Mouse (Mus musculus): ENCODE measurements around the gene Clec4d. TPM values are rescaled to one million over a fixed set of nuclear protein-coding genes. Genes with fewer than 3 reads are reported as not detected.
"Not testable (repeated sequence)": the region's sequence is repeated elsewhere in the genome, so short reads cannot be mapped to it uniquely, and the experiment has no call there.

Clec4d gene
- total RNA-seq (2014; fragmentation: Nextera tagmentation): 18.9 and 28.7 TPM in 2 replicates
- total RNA-seq (2017): 12.6 and 14.1 TPM in 2 replicates
- polyA plus RNA-seq (2012): 0.44 and 0.91 TPM in 2 replicates

DNA sequence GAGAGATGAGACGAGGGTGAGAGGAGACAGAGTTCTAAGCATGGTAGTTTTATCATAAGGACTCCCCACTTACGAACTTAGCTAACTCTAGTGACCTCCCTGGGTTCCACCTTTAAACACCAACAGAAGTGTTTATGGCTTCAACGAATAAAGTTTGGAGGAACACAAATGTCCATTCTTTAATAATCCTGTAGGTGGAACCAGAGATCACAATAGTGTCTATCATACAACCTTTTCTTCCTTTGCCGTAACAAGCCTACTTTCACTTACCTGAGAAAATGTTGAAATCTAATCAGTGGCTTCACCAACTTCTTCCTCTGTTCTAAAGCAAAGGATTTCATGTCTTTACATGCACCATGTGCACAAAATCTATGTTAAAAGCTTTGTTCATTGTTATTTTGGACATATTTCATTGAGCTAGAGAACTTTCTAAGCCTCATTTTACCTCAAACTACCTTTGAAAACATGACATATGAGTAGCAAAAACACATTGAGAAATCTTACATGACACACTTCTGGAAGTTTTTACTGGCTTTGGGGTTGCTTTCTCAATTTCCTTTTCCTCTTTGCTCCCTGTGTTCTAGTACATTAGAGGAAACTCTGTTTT, at the start of gene Clec4d:
Gene Clec4d, plus strand, starts transcription at position 557 of the 607 bp plus-strand sequence.
- TF ChIP-seq POLR2AphosphoS5 (IDR thresholded peaks at IDR 0.05; ENCODE audit: insufficient replicate concordance, low read depth, low read length) (no peak), TAL1 (conservative IDR thresholded peaks at IDR 0.05; ENCODE audit: low read depth, low read length) (no peak), CTCF (IDR thresholded peaks at IDR 0.05; ENCODE audit: low read depth, low read length) (no peak), GATA2 (IDR thresholded peaks at IDR 0.05; ENCODE audit: borderline replicate concordance, low read depth, low read length) (no peak), GATA1 (IDR thresholded peaks at IDR 0.05; ENCODE audit: borderline replicate concordance, low read length) (no peak)
- Histone ChIP-seq H3K27me3 (ENCODE audit: insufficient read depth, low read length) (no peaks in the 10 kb centered on the region), H3K4me1 (ENCODE audit: insufficient read depth, low read depth, low read length) (peaks cover 67% of the 10 kb centered on the region), H3K9me3 (replicated peaks) (no peaks in the 10 kb centered on the region), H3K4me3 (ENCODE audit: low read depth, low read length) (no peak within 1 kb of the TSS), H3K36me3 (replicated peaks) (no peaks in the 10 kb centered on the region)
- ATAC-seq (ENCODE audit: extremely low read depth, insufficient number of reproducible peaks, low FRiP score, poor library complexity, severe bottlenecking) (0 out of 2 replicates have a peak, but pooled peaks have one; percentile 35), DNase-seq (ENCODE audit: low spot score) (no peak)

GRCm38 (mm10) chr6:123227519-123228166, 34.3 kb upstream of the Clec4d start:
- no peaks in the 10 kb centered on the region; the same call in none of the 2 replicates for H3K27me3 ChIP-seq (ENCODE audit: insufficient read depth, low read length)
- no peaks in the 10 kb centered on the region for H3K4me1 ChIP-seq (ENCODE audit: insufficient read depth, low read depth, low read length)
- no peak for DNase-seq (ENCODE audit: low spot score)
- no peak for ATAC-seq (ENCODE audit: extremely low read depth, insufficient number of reproducible peaks, low FRiP score, poor library complexity, severe bottlenecking)
- H3K4me3 ChIP-seq (ENCODE audit: low read depth, low read length): no peak overlapping the region
- no peaks in the 10 kb centered on the region for H3K36me3 ChIP-seq (replicated peaks)
- no peak for TF ChIP-seq POLR2AphosphoS5 (IDR thresholded peaks at IDR 0.05; ENCODE audit: insufficient replicate concordance, low read depth, low read length)
- TF ChIP-seq CTCF (IDR thresholded peaks at IDR 0.05; ENCODE audit: low read depth, low read length): no peak
- H3K9me3 ChIP-seq (replicated peaks): no peaks in the 10 kb centered on the region

DNA sequence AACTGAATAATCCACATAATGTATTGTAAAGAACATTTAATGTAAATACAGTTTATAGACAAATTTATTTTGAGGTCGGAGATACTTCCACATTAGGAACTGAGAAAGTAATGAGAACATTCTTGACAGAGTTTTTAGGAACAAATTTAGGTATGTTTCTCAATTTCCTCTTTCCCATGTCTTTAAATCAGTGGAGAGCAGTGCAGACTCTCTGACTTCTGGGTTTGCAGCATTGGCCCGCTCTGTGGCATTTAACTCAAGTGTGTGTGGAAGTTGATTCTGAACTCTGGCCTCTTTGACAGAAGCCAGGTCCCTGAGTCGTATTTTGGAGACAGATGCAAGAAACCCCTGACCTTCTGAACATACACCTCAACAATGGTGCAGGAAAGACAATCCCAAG, 32.3 kb upstream of the Clec4d start, which contains the start of gene Clec4n:
Gene Clec4n, plus strand, starts transcription at position 200 of the 400 bp plus-strand sequence.
- no peak for ATAC-seq (ENCODE audit: extremely low read depth, insufficient number of reproducible peaks, low FRiP score, poor library complexity, severe bottlenecking)
- Histone ChIP-seq H3K27me3 (ENCODE audit: insufficient read depth, low read length) (no peaks in the 10 kb centered on the region; the same call in none of the 2 replicates), H3K4me1 (ENCODE audit: insufficient read depth, low read depth, low read length) (no peaks in the 10 kb centered on the region), H3K9me3 (replicated peaks) (no peaks in the 10 kb centered on the region), H3K4me3 (ENCODE audit: low read depth, low read length) (no peak within 1 kb of the TSS), H3K36me3 (replicated peaks) (no peaks in the 10 kb centered on the region)
- TF ChIP-seq TAL1 (conservative IDR thresholded peaks at IDR 0.05; ENCODE audit: low read depth, low read length) (no peak), CTCF (IDR thresholded peaks at IDR 0.05; ENCODE audit: low read depth, low read length) (no peak), POLR2AphosphoS5 (IDR thresholded peaks at IDR 0.05; ENCODE audit: insufficient replicate concordance, low read depth, low read length) (no peak), GATA1 (IDR thresholded peaks at IDR 0.05; ENCODE audit: borderline replicate concordance, low read length) (no peak), GATA2 (IDR thresholded peaks at IDR 0.05; ENCODE audit: borderline replicate concordance, low read depth, low read length) (no peak)
- DNase-seq (ENCODE audit: low spot score): no peak

- no peaks in the 10 kb centered on the region for H3K9me3 ChIP-seq (replicated peaks)
- no peaks in the 10 kb centered on the region; the same call in none of the 2 replicates for H3K27me3 ChIP-seq (ENCODE audit: insufficient read depth, low read length)
- no peak for TF ChIP-seq CTCF (IDR thresholded peaks at IDR 0.05; ENCODE audit: low read depth, low read length)
- TF ChIP-seq TAL1 (conservative IDR thresholded peaks at IDR 0.05; ENCODE audit: low read depth, low read length): no peak
- TF ChIP-seq POLR2AphosphoS5 (IDR thresholded peaks at IDR 0.05; ENCODE audit: insufficient replicate concordance, low read depth, low read length): no peak
- no peak for TF ChIP-seq GATA2 (IDR thresholded peaks at IDR 0.05; ENCODE audit: borderline replicate concordance, low read depth, low read length)
- peak; percentile 58 for ATAC-seq (ENCODE audit: extremely low read depth, insufficient number of reproducible peaks, low FRiP score, poor library complexity, severe bottlenecking)
- no peak overlapping the region for H3K4me3 ChIP-seq (ENCODE audit: low read depth, low read length)
- no peaks in the 10 kb centered on the region for H3K4me1 ChIP-seq (ENCODE audit: insufficient read depth, low read depth, low read length)
- no peak for DNase-seq (ENCODE audit: low spot score)
- no peaks in the 10 kb centered on the region for H3K36me3 ChIP-seq (replicated peaks)
Observed at GRCm38 (mm10) chr6:123231149-123231548, 30.8 kb upstream of the Clec4d start.

DNA sequence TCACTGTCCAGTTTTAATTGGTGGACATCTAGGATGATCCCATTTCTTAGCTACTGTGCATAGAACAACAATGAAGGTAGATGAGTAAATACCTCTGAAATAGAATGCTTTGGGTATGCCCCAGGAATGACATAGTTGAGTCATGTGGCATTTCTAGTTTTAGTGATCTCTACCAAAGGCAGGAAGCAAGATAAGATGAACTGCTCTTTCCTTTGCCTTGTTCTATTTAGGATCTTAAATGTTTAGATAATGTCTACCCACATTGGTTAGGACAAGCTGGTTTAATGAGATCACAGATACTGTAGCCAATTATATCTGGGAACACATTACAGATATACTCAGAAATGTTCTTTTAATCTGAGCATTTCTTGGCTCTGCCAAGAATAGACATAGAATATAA, 24.3 kb upstream of the Clec4d start:
- DNase-seq (ENCODE audit: low spot score) (no peak), ATAC-seq (ENCODE audit: extremely low read depth, insufficient number of reproducible peaks, low FRiP score, poor library complexity, severe bottlenecking) (peak; percentile 57)
- H3K36me3 ChIP-seq (replicated peaks): no peaks in the 10 kb centered on the region
- no peak for TF ChIP-seq GATA1 (IDR thresholded peaks at IDR 0.05; ENCODE audit: borderline replicate concordance, low read length)
- TF ChIP-seq CTCF (IDR thresholded peaks at IDR 0.05; ENCODE audit: low read depth, low read length): no peak
- no peak for TF ChIP-seq GATA2 (IDR thresholded peaks at IDR 0.05; ENCODE audit: borderline replicate concordance, low read depth, low read length)
- TF ChIP-seq POLR2AphosphoS5 (IDR thresholded peaks at IDR 0.05; ENCODE audit: insufficient replicate concordance, low read depth, low read length): no peak
- TF ChIP-seq TAL1 (conservative IDR thresholded peaks at IDR 0.05; ENCODE audit: low read depth, low read length): no peak
- no peaks in the 10 kb centered on the region for H3K9me3 ChIP-seq (replicated peaks)
- H3K27me3 ChIP-seq (ENCODE audit: insufficient read depth, low read length): no peaks in the 10 kb centered on the region
- H3K4me1 ChIP-seq (ENCODE audit: insufficient read depth, low read depth, low read length): no peaks in the 10 kb centered on the region
- no peak overlapping the region for H3K4me3 ChIP-seq (ENCODE audit: low read depth, low read length)

GRCm38 (mm10) chr6:123244201-123244600, 17.7 kb upstream of the Clec4d start:
- no peak overlapping the region for H3K4me3 ChIP-seq (ENCODE audit: low read depth, low read length)
- DNase-seq (ENCODE audit: low spot score) (no peak), ATAC-seq (ENCODE audit: extremely low read depth, insufficient number of reproducible peaks, low FRiP score, poor library complexity, severe bottlenecking) (no peak)
- H3K9me3 ChIP-seq (replicated peaks): no peaks in the 10 kb centered on the region
- no peaks in the 10 kb centered on the region for H3K27me3 ChIP-seq (ENCODE audit: insufficient read depth, low read length)
- H3K4me1 ChIP-seq (ENCODE audit: insufficient read depth, low read depth, low read length): no peaks in the 10 kb centered on the region
- no peaks in the 10 kb centered on the region for H3K36me3 ChIP-seq (replicated peaks)
- no peak for TF ChIP-seq POLR2AphosphoS5 (IDR thresholded peaks at IDR 0.05; ENCODE audit: insufficient replicate concordance, low read depth, low read length)
- TF ChIP-seq TAL1 (conservative IDR thresholded peaks at IDR 0.05; ENCODE audit: low read depth, low read length): no peak
- TF ChIP-seq CTCF (IDR thresholded peaks at IDR 0.05; ENCODE audit: low read depth, low read length): no peak
- TF ChIP-seq GATA1 (IDR thresholded peaks at IDR 0.05; ENCODE audit: borderline replicate concordance, low read length): no peak
- TF ChIP-seq GATA2 (IDR thresholded peaks at IDR 0.05; ENCODE audit: borderline replicate concordance, low read depth, low read length): no peak

DNA sequence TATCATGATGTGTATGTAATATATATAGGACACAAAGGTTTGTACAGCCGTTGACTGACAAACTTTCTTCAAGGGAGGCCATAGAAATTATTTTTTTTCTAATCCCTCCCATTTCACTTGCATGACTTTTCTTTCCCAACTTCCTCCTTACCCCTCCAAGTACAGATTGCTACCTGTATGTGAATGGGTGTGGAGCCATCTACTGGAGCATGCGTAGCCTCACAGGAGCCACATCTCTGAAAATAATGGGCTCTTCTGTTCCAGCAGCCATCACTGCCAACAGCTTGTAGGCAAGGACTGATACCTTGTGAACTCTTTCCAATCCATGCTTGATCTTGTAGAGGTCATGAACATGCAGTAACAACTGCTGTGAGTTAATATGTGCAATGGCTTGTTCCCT, 13.0 kb upstream of the Clec4d start:
- ATAC-seq (ENCODE audit: extremely low read depth, insufficient number of reproducible peaks, low FRiP score, poor library complexity, severe bottlenecking); DNase-seq (ENCODE audit: low spot score); H3K9me3 ChIP-seq (replicated peaks); H3K4me3 ChIP-seq (ENCODE audit: low read depth, low read length); H3K27me3 ChIP-seq (ENCODE audit: insufficient read depth, low read length); H3K36me3 ChIP-seq (replicated peaks): not testable (repeated sequence)
- peaks cover 11% of the 10 kb centered on the region for H3K4me1 ChIP-seq (ENCODE audit: insufficient read depth, low read depth, low read length)
